Mouse (Mus musculus): ENCODE data around the gene Esr1.
"Not testable (repeated sequence)": the region's sequence is repeated elsewhere in the genome, so short reads cannot be mapped to it uniquely, and the experiment has no call there.

Esr1 gene

DNA sequence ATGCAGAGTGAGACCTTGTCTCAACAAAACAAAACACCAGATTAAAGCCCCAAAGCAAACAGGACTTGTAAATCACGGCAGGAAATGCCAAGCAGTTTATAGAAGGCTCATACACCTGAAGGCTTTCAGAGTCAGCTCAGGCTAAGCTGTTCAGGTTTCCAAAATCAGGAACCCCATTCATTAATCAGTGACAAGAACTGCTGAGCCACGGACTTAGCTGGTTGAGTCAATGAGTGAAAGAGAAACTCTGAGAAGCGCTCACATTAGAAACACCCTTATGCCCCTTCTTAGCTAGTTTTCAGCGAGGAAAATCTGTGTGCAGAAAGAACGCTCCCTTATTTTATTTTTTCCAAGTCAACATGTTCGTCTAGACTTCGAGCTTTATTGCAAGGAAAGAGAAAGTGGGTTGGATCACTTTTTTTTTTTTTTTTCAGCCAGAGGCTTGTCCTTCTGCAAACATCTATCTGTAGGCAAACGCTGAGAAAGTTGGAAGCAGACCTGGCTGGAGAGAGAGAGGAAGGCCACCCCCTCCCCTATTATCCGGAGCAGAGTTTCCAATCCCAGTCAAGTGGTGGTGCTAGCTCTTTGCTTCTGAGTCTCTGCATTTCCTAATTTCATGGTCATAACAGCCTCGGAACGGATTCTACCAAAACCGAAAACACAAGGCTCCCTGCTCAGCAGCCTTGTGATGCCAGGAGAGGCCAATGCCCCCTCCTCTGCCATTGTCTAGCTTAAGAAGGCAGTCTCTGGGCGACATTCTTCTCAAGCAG is at the start of gene Esr1:
Gene Esr1, plus strand, starts transcription at position 208 of the 770 bp plus-strand sequence.
- DNase-seq (ENCODE audit: low spot score in 2 of 2): no peak

DNA sequence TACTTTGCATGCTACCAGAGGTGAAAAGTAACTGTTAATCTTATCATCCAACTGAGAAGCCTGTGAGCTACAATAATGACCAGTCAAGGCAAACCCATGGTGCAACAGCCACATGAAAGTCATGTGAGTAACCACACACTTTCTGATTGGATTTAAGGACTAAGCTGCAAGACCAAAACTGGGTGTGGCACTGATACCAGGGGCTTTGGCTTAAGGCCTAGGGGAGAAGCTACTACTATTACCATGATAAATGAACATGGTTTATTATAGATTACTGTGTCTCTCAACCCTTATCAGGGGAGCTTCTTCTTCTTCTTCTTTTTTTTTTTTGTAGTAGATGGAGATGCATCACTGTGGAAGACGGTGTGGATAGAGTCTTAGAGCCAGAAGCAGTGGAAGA is 46.2 kb upstream of the Esr1 start:
- DNase-seq (ENCODE audit: low spot score in 2 of 2): no peak

DNA sequence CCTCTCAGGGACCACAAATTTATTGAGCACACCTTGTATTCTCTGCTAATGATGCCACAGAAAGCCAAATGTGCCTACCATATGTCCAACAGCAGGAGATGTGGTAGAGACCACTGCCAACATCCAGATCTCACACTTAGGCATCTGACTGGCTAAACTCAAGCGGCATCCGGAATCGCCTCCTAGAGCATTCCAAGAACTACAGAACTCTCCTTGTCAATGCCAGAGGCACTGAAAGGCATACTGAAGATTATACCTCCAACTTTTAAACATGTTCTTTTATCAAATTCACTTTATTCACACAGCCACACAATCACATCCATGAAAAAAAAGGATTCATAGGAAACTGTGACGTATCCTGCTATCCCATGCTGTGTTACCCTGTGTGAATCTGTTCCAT is 40.6 kb upstream of the Esr1 start:
- DNase-seq (ENCODE audit: low spot score in 2 of 2): no peak

DNA sequence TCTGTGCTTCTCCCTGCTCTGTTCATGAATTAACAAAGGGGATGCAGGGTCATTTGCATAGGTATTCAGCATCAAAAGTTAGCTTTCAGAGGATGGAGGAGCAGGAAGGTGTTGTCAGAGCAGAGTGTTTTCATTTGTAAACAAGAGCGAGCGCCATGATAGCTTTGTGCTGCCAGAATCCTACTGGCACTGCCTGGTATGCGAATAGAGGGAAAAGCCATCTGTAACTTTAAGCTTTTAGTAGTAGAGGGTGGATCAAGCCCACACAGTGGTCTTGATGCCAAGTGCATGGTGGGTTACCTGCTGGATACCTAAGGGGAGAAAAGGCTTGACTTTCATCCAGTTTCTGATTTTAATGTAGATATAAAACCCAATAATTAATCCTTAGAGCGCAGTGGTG is 40.1 kb upstream of the Esr1 start:
- DNase-seq (ENCODE audit: low spot score in 2 of 2): no peak

DNA sequence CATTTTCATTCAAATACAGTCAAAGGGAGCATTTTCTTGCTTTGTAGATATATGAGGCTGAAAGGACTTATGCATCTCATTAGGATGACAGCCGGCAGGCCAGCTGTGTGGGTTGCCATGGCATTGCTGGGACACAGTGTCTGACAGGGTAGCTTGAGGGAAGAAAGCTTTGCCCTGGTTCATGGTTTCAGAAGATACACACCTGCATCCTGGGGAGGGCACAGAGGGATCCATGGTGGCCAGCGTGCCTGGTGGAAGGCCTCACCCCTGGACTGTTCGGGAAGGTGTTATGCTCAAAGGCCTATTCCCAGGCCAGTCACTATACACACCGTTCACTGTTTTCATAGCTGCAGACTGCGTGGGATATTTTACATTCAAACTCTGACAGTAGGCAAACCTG is 29.5 kb upstream of the Esr1 start:
- DNase-seq (ENCODE audit: low spot score in 2 of 2): no peak

DNA sequence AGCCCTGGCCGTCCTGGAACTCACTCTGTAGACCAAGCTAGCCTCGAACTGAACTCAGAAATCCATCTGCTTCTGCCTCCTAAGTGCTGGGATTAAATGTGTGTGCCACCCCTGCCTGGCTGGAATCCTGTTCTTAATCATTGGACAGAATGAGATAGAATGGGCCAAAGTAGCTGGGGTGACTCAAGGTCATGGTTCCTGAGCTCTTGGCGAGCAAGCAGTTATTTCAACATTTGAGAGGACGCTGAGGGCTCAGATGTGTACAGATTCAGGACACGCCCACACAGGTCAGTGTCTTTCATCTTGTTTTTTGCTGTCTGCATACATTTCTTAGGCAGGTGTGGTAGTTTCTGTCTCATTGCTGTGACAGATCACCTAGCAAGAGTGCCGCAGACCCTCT is 24.7 kb upstream of the Esr1 start:
- no peak for DNase-seq (ENCODE audit: low spot score in 2 of 2)

DNA sequence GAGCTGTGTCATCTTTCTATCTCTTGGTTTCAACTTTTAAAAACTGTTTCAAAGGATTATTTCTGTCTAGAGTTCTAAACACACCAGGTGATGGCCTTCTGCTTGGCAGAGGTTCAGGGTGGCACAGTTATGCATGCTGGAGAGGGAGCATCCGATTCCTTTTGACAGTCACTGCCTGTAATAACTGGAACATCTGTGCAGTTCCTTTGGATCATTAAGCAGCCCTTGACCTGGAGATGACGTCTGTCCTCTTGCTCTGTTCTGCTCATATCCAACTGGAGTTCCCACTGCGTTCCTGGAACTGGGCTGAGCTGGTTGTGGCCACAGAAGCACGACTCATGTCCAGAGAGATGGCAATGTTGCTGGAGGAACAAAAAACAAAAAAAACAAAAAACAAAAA is 21.8 kb upstream of the Esr1 start:
- DNase-seq (ENCODE audit: low spot score in 2 of 2): no peak

DNA sequence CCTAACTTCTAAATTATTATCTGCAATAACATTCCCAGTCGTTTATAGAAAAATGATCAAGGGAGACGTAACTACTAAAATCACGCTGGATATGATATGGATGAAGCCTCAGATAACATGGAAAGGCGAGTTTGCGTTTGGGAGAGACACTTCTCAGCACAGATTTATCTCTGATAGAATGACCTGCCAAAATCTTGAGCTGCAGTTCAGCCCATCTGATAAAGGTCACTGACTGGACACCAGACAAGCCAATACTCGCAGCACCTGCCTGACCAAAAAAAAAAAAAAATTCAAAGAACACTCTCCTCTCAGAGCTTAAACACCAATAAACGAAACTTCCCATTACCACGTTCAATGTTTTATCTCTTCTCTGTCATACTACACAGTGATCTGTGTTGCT is 20.4 kb upstream of the Esr1 start:
- no peak for DNase-seq (ENCODE audit: low spot score in 2 of 2)

DNA sequence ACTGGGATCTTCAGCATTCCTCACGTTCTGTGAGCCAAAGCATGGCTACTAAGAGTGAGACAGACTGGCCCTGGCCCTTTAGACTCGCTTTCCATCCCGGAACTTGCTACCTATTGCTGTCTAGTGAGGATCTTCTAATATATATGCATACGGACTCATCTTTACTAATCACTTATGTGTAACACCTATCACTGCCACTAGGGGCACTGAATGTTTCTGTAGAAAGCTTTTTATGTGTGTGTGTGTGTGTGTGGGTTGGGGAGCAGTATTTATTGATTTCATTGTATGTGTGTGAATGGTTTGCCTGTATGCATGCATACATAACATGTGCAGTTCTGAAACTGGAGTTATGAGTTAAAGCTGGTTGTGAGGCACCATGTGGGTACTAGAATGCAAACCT is 17.6 kb upstream of the Esr1 start:
- DNase-seq (ENCODE audit: low spot score in 2 of 2): no peak

DNA sequence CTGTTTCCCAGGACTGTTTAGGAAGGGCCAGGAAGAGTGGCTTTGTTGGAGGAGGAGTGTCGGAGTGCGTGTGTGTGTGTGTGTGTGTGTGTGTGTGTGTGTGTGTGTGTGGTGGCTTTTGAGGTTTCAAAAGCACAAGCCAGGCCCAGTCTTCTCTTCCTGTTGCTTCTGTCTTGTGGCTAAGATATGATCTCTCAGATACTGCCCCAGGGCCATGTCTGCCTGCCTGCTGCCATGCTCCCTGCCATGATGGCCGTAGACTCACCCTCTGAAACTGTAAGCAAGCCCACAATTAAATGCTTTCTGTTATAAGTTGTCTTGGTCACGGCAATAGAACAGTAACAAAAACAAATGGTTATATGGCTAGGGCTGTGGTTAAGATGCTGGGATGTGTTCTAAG is 14.2 kb upstream of the Esr1 start:
- DNase-seq (ENCODE audit: low spot score in 2 of 2): no peak

DNA sequence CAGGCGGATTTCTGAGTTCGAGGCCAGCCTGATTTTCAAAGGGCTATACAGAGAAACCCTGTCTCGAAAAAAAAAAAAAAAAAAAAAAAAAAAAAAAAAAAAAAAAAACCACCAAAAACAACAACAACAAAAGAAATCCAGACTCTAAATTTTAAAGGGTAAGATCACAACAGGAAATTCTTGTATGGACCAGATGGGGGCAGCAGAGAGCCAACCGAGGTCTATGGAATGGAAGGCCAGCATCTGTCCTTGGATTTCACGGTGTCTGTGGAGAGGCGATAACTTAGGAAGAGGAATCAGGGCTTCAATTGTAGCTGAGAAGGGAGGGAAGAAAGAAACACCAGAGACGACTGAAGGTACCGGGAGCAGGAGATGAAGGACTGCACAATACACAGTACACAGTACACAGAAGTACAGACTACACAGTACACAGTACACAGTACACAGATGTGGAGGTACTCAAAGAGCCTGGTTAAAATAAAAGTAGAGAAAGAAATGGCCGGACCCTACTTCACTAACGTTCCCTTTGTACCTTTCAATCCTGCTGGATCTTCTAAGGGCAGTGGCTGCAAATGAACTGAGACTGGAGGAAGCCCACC is 13.1 kb upstream of the Esr1 start:
- peak; percentile 14 to 41 for DNase-seq (ENCODE audit: low spot score in 2 of 2)

DNA sequence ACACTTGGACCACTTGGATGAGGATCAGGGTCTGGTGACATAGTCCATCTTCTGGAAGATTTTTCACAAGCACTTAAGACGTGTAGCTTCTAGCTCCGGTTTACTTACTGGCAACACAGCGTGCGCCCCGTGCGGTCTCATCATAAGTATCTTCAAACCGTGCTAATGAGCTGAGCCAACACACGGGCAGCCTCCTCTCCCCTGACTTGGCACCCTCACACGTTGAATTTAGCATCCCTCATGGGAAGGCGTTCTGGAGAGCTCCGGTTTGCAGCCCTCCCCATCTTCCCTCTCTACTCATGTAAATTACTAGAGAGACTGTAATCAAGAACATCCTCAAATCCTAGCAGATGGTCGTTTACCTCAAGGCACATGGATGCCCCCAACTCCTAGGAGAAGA is 12.5 kb upstream of the Esr1 start:
- DNase-seq (ENCODE audit: low spot score in 2 of 2): no peak

DNA sequence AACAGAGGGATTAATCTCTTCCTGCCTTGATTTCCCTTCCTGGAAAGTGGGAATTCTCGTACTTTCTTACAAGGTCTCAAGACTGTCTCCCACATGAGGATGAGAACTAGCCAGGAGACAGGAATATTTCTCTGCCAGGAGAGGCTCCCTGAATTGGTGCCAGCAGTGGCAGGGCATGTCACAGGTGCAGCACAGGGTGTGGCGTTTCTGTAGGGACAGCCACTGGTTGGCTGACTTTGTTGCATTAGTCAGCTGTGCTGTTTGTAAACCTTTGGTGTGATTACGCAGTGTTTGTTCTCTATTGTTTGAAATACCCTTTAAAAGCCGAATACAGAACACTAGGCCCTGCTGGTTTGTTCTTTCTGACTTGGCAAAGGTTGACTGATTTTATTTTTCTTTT is 11.8 kb upstream of the Esr1 start:
- DNase-seq (ENCODE audit: low spot score in 2 of 2): no peak

DNA sequence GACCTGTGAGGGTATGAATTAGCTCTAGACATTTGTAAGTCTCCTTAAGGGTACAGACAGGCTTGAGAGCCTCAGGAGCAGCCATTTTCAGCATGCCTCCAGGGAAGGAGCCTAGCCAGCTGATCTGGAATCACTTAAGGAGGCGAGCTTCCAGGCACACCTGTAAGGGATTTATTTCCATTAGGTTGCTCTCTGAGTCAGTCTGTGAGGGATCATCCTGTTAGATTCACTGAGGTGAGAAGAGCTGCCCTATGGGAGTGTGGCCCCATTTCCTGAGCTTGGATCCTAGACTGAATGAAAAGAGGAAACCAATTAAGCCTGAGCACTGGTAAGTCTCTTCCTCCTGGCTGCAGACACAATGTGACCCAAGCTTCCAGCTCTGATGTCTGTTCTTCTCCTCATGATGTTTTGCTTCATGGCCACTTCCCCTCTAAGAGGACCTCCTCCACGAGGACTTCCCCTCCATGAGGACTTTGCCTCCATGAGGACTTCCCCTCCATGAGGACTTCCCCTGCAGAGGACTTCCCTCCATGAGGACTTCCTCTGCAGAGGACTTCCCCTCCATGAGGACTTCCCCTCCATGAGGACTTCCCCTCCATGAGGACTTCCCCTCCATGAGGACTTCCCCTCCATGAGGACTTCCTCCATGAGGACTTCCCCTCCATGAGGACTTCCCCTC is 10.5 kb upstream of the Esr1 start:
- DNase-seq (ENCODE audit: low spot score in 2 of 2): no peak

DNA sequence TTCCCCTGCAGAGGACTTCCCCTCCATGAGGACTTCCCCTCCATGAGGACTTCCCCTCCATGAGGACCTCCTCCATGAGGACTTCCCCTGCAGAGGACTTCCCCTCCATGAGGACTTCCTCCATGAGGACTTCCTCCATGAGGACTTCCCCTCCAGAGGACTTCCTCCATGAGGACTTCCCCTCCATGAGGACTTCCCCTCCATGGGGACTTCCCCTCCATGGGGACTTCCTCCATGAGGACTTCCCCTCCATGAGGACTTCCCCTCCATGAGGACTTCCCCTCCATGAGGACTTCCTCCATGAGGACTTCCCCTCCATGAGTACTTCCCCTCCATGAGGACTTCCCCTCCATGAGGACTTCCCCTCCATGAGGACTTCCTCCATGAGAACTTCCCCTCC is 9.8 kb upstream of the Esr1 start:
- DNase-seq (ENCODE audit: low spot score in 2 of 2): not testable (repeated sequence)

DNA sequence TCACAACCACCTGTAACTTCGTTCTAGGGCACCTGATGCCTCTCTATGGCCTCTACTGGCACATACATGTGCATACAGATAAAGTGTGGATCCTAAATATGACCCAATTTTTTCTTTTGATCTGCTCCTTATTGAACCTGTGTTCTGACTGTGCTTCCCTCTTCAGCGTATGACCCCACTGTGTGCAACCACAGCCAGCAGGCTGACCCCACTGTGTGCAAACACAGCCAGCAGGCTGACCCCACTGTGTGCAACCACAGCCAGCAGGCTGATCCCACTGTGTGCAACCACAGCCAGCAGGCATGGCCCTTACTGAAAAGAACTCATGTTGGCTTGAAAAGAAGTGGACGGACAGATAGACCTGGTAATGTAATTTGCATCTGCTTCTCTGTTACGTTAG is 8.9 kb upstream of the Esr1 start:
- no peak for DNase-seq (ENCODE audit: low spot score in 2 of 2)

DNA sequence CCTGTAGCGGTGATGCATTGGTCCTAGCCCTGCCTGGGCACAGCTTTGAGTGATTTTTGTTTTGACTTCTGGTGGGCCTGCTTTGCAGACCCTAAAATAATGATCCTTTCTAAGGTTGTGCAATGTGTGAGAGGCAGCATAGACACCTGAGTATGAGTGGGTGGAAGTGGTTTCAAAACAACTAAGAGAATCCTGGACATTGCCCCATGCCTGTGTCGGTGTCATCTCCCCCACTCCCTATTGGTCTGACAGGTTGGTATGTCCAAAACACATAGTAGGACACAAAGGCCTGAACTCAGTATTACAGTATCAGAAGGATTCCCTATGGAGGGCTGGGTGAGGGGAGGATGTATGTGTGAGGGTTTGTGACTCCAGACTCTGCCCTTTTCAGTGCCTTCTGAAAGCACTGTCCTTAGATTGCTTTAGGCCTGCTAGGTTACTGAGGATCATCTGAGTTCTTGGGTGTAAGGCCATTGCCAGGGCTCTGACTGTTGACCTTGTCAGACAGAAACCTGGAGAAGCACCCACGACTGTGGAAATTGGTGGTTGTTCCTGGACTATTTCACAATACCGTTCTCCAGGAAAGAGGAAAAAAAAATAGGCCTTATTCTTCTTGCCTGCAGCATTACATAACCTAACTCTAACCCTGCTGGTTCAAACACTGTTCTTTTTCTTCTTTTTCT is 6.7 kb upstream of the Esr1 start:
- DNase-seq (ENCODE audit: low spot score in 2 of 2): no peak

DNA sequence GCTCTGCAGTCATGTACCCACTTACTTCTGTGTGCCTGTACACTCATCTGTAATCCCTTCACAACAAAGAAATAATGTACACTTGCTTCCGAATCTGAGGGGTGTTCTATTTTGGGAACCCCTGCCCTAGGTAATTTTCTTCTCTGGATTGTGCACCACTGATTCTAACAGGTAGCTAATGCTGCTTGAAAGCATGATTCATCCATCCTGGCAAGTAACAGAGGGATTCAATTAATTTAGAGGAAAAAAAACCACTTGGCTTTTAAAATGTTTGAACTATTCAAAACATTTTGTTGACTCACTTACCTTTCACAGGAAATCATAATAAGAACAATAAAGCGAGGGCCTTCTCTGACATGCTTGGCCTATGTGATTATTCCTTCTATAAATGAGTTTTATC is 1.2 kb upstream of the Esr1 start:
- DNase-seq (ENCODE audit: low spot score in 2 of 2): no peak

DNA sequence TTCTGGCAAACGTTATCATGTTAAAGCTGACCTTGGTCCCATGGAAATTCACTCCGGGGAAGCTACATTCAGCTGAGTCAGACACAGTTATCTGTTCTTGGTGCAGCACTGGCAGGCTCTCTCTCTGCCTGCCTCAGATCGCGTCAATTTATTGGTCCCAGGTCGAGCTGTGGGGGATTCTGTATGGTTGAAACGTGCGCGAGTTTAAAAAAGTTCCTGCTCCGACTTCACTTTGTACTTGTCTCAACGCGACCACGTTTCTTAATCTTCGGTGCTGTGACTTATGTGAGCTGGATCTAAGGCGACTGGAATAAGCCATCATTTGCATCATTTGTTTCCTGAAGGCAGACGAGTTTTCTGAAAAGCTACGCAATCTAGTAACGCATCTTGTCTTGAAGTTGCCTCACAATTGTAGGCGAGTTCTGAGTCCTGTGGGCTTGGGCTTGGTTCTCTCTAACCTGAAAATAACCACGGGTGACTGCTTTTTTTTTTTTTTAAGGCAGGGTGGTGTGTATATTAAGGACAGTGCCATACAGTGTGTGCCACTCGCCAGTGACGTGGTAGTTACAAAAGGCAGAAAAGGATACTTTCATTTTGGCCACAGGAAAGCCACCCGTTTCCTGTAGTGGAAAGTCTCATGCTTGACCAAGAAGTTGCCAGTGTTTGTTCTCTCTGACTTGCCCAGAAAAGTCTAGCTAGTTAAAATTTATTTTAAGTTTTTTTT is 1.1 kb downstream of the Esr1 start:
- DNase-seq (ENCODE audit: low spot score in 2 of 2): no peak

DNA sequence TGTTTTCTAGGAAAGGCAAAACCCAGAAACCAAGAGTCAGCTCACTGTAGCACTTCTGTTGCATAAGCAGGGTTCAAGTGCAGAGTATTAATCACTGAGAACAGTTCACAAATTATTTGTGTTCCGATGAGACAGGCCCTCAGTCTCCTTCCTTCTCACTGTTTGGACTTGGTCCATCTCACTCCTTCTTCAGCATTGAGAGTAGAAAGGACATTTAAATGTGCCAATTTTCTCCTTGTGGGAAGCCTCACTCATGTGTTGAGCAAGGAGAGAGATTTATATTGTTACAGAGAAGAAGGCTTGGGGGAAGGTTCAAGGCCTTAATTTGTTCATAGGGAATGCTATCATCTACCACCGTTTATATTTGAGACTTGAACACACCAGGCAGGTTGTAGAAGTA is 6.6 kb downstream of the Esr1 start:
- DNase-seq (ENCODE audit: low spot score in 2 of 2): no peak

DNA sequence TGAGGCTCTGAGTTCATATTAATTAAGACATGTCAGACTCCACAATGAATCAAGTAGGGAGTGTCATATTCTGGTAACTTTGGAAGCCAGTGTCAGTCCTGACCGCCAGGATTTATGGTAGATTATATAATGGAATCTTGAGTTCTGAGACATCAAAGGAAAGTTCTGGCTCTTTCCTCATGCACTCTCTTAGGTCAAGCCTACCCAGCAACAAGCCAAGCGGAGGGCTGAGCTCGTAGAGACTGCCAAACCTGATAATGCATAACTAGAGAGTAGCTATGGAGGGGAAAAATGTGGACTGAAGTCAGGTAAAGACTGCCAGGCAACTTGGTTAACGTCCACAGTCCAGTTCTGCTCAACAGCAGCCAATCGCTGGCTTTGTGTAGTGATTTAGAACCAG is 7.3 kb downstream of the Esr1 start:
- no peak for DNase-seq (ENCODE audit: low spot score in 2 of 2)

DNA sequence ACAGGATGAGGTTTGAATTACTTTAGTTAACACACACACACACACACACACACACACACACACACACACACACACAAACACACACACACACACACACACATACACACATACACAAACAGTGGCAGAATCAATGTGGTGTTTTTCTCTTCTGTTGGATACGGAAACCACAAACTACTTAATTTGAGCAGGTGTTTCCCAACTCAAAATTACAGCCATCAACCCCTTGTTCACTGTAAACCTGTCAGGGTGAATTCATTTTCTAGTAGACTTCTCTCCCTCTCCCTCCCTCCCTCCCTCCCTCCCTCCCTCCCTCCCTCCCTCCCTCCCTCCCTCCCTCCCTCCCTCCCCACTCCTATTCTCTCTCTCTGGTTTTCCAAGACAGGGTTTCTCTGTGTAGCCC is 8.0 kb downstream of the Esr1 start:
- DNase-seq (ENCODE audit: low spot score in 2 of 2): not testable (repeated sequence)
